Mouse (Mus musculus): ENCODE results near the gene Ccdc50.

DNA sequence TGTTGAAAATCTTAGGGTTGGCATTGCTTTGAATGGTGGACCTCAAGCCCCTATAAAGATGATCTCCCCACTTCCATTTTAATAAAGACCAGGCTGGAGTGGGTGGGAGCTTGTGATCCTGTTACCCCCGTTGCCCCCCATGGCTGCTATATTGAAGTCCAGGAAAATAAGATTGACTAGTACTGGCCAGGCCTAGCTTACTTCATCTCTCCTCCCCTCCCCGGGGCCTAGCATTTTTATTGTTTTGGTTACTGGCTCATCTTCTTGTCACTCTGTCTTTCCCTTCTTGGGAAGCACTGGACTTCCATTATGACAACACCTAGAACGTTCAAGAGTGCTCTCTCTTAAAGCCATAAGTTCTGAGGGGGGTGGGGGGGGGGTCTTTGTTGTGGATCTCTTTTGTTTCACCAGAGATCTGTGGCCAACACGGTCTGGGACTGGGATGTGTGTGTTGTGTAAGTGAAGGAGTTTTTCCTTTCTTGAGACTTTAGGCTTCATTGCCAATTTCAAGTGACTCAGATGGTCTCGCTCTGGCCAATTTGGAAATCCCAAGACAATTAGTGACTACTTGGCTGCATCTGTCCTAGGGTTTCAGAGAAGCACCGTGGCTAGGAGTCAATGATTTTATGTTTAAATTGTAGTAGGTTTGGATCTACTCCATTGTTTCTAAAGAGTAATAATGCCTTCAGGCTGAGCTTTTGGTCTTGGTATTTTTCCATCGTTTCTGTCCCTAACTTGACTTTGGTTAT, 1.0 kb downstream of the Ccdc50 start:
- TF ChIP-seq CTCF (IDR thresholded peaks at IDR 0.05; ENCODE audit: insufficient read depth, low read length) (no peak), POLR2A (IDR thresholded peaks at IDR 0.05; ENCODE audit: borderline replicate concordance, extremely low read depth, low read depth, low read length) (no peak)
